Mouse (Mus musculus): ENCODE measurements around the gene Slc40a1.
A peak's percentile ranks its signal among the peaks of the same experiment; 100 is the strongest.

Slc40a1 gene

GRCm38 (mm10) chr1:45926393-45926763, at the start of gene Slc40a1:
Slc40a1 (minus strand) TSS chr1:45926523.
- DNase-seq (ENCODE audit: low spot score in 2 of 2) = peak; percentile 36

GRCm38 (mm10) chr1:45971314-45971713, 45.0 kb upstream of the Slc40a1 start:
- DNase-seq (ENCODE audit: low spot score in 2 of 2) = no peak

GRCm38 (mm10) chr1:45948988-45949387, 22.7 kb upstream of the Slc40a1 start:
- no peak for DNase-seq (ENCODE audit: low spot score in 2 of 2)

- no peak for DNase-seq (ENCODE audit: low spot score in 2 of 2)
These were observed 21.5 kb upstream of the Slc40a1 start for GRCm38 (mm10) chr1:45947843-45948242.

GRCm38 (mm10) chr1:45931127-45931526, 4.8 kb upstream of the Slc40a1 start:
- no peak for DNase-seq (ENCODE audit: low spot score in 2 of 2)

GRCm38 (mm10) chr1:45926911-45927310, 588 bp upstream of the Slc40a1 start:
- no peak for DNase-seq (ENCODE audit: low spot score in 2 of 2)

GRCm38 (mm10) chr1:45925500-45926392, 577 bp downstream of the Slc40a1 start:
- peak; percentile 67 for DNase-seq (ENCODE audit: low spot score in 2 of 2)

- peak in 1 of 2 experiments; percentile 5 for DNase-seq (ENCODE audit: low spot score in 2 of 2)
These were observed 1.2 kb downstream of the Slc40a1 start for GRCm38 (mm10) chr1:45925131-45925499.

GRCm38 (mm10) chr1:45924516-45924915, 1.8 kb downstream of the Slc40a1 start:
- no peak for DNase-seq (ENCODE audit: low spot score in 2 of 2)

GRCm38 (mm10) chr1:45923306-45923705, 3.0 kb downstream of the Slc40a1 start:
- DNase-seq (ENCODE audit: low spot score in 2 of 2) = no peak

- DNase-seq (ENCODE audit: low spot score in 2 of 2) = no peak
These were observed 5.6 kb downstream of the Slc40a1 start for GRCm38 (mm10) chr1:45920703-45921102.

- no peak for DNase-seq (ENCODE audit: low spot score in 2 of 2)
These were observed 6.6 kb downstream of the Slc40a1 start for GRCm38 (mm10) chr1:45919752-45920151.

GRCm38 (mm10) chr1:45917136-45917803, 9.1 kb downstream of the Slc40a1 start:
- no peak for DNase-seq (ENCODE audit: low spot score in 2 of 2)

GRCm38 (mm10) chr1:45916174-45916573, 10.1 kb downstream of the Slc40a1 start:
- no peak for DNase-seq (ENCODE audit: low spot score in 2 of 2)

- no peak for DNase-seq (ENCODE audit: low spot score in 2 of 2)
These were observed 12.1 kb downstream of the Slc40a1 start for GRCm38 (mm10) chr1:45914236-45914635.

GRCm38 (mm10) chr1:45905107-45905821, 21.1 kb downstream of the Slc40a1 start:
- peak in 1 of 2 experiments; percentile 4 for DNase-seq (ENCODE audit: low spot score in 2 of 2)

- DNase-seq (ENCODE audit: low spot score in 2 of 2) = no peak
These were observed 22.2 kb downstream of the Slc40a1 start for GRCm38 (mm10) chr1:45904161-45904560.

GRCm38 (mm10) chr1:45898044-45898443, 28.3 kb downstream of the Slc40a1 start:
- no peak for DNase-seq (ENCODE audit: low spot score in 2 of 2)

GRCm38 (mm10) chr1:45894168-45894912, 32.0 kb downstream of the Slc40a1 start:
- DNase-seq (ENCODE audit: low spot score in 2 of 2) = no peak

GRCm38 (mm10) chr1:45891986-45892385, 34.3 kb downstream of the Slc40a1 start:
- DNase-seq (ENCODE audit: low spot score in 2 of 2) = no peak

- no peak for DNase-seq (ENCODE audit: low spot score in 2 of 2)
These were observed 36.1 kb downstream of the Slc40a1 start, which contains the start of gene Gm5269 for GRCm38 (mm10) chr1:45890173-45890572. Gm5269 (minus strand) TSS chr1:45890273.

GRCm38 (mm10) chr1:45886800-45887199, 39.5 kb downstream of the Slc40a1 start:
- no peak for DNase-seq (ENCODE audit: low spot score in 2 of 2)
